Mouse (Mus musculus) heart, postnatal 0 days (tissue): ENCODE measurements around the gene Kcna7.

Source experiments
- CTCF ChIP-seq: IDR thresholded peaks from 2 replicates; pipeline ENCODE4 v1.5.1; 2016; ENCODE audit warnings: antibody characterized with exemption, control low read depth, low read depth
- EP300 ChIP-seq: IDR thresholded peaks from 2 replicates; pipeline ENCODE4 v1.6.1; 2016; ENCODE audit warnings: antibody characterized with exemption, low read depth

GRCm38 (mm10) chr7:45415636-45416035 is 10.2 kb downstream of the Kcna7 start:
- no peak for TF ChIP-seq CTCF
- TF ChIP-seq EP300: no peak
